Mouse (Mus musculus) liver, embryonic 15.5 days (tissue): ENCODE results near the gene Palm3. TPM values are rescaled to one million over a fixed set of nuclear protein-coding genes. Genes with fewer than 3 reads are reported as not detected.

Experiments used
- ATAC-seq: fragments of 200-750 bp; cut with Nextera tagmentation; 2 replicates; pipeline ENCODE4 v1.8.0; 2017; ENCODE audit warnings: moderate number of reproducible peaks, mild to moderate bottlenecking, moderate library complexity; ENCODE audit not compliant: insufficient read depth
- H3K27ac ChIP-seq: fragments of 300-500 bp; sonication (generic); replicated peaks from 2 replicates; pipeline ENCODE4 v1.5.1; 2015; ENCODE audit warnings: mild to moderate bottlenecking, inconsistent platforms
- H3K27me3 ChIP-seq: fragments of 300-500 bp; sonication (generic); 2 replicates; pipeline ENCODE4 v1.6.1; 2015; ENCODE audit warnings: mild to moderate bottlenecking, inconsistent platforms
- H3K36me3 ChIP-seq: fragments of 300-500 bp; sonication (generic); replicated peaks from 2 replicates; pipeline ENCODE4 v1.6.1; 2015; ENCODE audit warnings: moderate library complexity, mild to moderate bottlenecking, inconsistent platforms
- H3K4me1 ChIP-seq: fragments of 300-500 bp; sonication (generic); replicated peaks from 2 replicates; pipeline ENCODE4 v1.6.1; 2015; ENCODE audit warnings: inconsistent platforms
- H3K4me2 ChIP-seq: fragments of 300-500 bp; sonication (generic); 2 replicates; pipeline ENCODE4 v1.6.1; 2015; ENCODE audit warnings: moderate library complexity, mild to moderate bottlenecking, inconsistent platforms
- H3K4me3 ChIP-seq: fragments of 300-500 bp; sonication (generic); replicated peaks from 2 replicates; pipeline ENCODE4 v1.5.1; 2015; ENCODE audit warnings: mild to moderate bottlenecking, inconsistent platforms
- H3K9ac ChIP-seq: fragments of 300-500 bp; sonication (generic); 2 replicates; pipeline ENCODE4 v1.6.1; 2015; ENCODE audit warnings: moderate library complexity, mild to moderate bottlenecking, inconsistent platforms
- H3K9me3 ChIP-seq: fragments of 300-500 bp; sonication (generic); replicated peaks from 2 replicates; pipeline ENCODE4 v1.6.1; 2016; ENCODE audit warnings: inconsistent platforms
- WGBS: fragments of 180-500 bp; shearing (Covaris S2); methylation state at CpG from one replicate; pipeline ENCODE4 v1.1.7; 2015; ENCODE audit warnings: mixed read lengths; ENCODE audit not compliant: insufficient replicate concordance; 5-methylcytosine and 5-hydroxymethylcytosine counted together
- polyA plus RNA-seq: library from polyadenylated mRNA; unstranded; fragments of >200 nt; fragmentation: Nextera tagmentation; extraction: Ambion mirVana; gene quantifications from 2 replicates; pipeline ENCODE4 v1.2.1, GENCODE M21; 2015

Palm3 gene
- polyA plus RNA-seq, 1 experiment from 2014 or later, result 0.23 TPM

DNA sequence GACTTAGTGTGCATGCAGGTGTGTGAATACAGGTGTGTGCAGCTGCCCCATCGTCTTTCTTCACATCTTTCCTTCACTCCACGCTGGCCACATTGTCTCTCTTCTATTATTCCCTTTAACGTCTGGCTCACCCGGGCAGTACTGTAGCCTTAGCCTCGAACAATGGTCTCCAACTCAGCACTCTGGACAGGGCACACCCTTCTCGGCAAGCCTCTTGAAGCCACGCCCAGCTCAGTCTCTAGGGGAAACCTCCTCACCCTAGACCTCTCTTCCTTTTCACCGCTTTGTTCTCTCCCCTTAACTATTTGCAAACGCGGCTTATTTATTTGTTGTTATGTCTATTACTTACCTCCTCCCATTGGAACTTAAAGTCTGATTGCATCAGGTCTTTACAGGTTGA, 6.2 kb downstream of the Palm3 start:
- WGBS, result 7% methylated on average over 10 of the region's 10 CpGs
- no peak for ATAC-seq
- Histone ChIP-seq H3K36me3 (no peaks in the 10 kb centered on the region), H3K4me1 (peaks cover 9% of the 10 kb centered on the region), H3K9ac (no peak overlapping the region), H3K4me2 (no peak overlapping the region), H3K9me3 (no peaks in the 10 kb centered on the region), H3K4me3 (no peak overlapping the region), H3K27ac (no peak overlapping the region), H3K27me3 (peaks cover 71% of the 10 kb centered on the region)

DNA sequence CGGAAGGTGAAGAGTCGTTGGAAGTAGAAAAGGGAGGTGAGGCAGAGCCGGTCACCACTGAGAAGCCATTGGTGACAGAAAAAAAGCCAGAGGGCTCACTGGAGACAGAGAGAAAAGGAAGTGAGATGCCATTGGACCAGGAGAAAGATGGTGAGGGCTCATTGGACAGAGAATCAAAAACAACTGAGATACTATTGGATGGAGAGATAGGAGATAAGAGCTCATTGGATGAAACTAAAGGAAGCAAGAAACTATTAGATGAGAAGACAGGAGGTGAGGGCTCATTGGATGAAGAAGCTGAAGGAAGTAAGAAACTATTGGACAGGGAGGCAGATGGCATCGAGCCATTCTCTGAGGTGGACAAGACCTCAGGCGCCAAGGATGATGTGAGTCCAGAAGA, 8.0 kb downstream of the Palm3 start:
- Histone ChIP-seq H3K27ac (no peak overlapping the region), H3K9ac (no peak overlapping the region), H3K4me2 (no peak overlapping the region), H3K4me3 (no peak overlapping the region), H3K36me3 (no peaks in the 10 kb centered on the region), H3K4me1 (peaks cover 9% of the 10 kb centered on the region), H3K9me3 (no peaks in the 10 kb centered on the region), H3K27me3 (peaks cover 55% of the 10 kb centered on the region)
- WGBS, result 65% methylated on average over 5 of the region's 5 CpGs
- no peak for ATAC-seq

DNA sequence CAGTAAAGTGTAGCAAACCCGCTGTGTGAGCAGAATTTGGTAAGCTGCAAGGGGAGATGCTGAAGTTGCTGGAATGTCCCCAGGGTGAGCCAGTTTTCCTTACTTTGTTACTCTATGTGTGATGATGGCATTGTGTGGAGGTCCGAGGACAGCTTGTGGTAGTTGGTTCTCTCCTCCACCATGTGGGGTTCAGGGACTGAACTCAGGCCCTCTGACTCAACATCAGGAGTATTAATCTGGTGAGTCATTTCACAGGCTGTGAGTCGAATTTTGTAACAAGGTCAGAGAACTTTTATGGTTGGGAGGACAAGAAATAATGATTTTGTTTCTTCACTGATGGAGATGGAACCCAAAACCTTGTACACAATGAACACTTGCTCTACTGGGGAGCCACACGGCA, 11.5 kb downstream of the Palm3 start:
- H3K9me3 ChIP-seq, result no peaks in the 10 kb centered on the region
- H3K27ac ChIP-seq, result no peak overlapping the region
- no peak for ATAC-seq
- H3K9ac ChIP-seq, result no peak overlapping the region
- H3K4me3 ChIP-seq, result no peak overlapping the region
- H3K36me3 ChIP-seq, result no peaks in the 10 kb centered on the region
- H3K4me2 ChIP-seq, result no peak overlapping the region
- no peaks in the 10 kb centered on the region for H3K4me1 ChIP-seq
- 53% methylated on average over 4 of the region's 4 CpGs for WGBS
- peaks cover 30% of the 10 kb centered on the region for H3K27me3 ChIP-seq

DNA sequence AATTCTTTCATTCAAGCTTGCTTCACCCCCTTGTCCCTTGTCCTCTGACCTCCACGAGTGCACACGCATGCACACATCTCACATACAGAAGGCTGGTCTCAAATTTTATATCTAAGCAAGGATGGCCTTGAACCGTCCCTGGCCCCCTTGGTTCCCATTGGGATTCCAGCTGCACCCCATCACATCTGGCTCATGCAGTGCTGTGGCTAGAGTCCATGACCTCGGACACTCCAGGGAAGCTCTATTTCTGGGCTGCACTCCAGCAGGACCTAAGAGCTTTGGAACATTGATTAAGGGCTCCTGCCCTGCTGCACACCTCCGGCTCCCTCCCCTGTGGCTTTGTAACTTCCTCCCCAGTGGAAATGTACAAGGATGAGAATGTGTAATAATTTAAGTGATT, 16.7 kb downstream of the Palm3 start:
- Histone ChIP-seq H3K27ac (no peak overlapping the region), H3K9me3 (no peaks in the 10 kb centered on the region), H3K4me1 (peaks cover 7% of the 10 kb centered on the region), H3K36me3 (no peaks in the 10 kb centered on the region), H3K9ac (no peak overlapping the region), H3K4me3 (no peak overlapping the region), H3K27me3 (peaks cover 51% of the 10 kb centered on the region), H3K4me2 (no peak overlapping the region)
- ATAC-seq, result no peak
- 57% methylated on average over 5 of the region's 5 CpGs for WGBS

- no peak for ATAC-seq
These were observed 17.8 kb downstream of the Palm3 start for GRCm38 (mm10) chr8:84039050-84039449.

GRCm38 (mm10) chr8:84042066-84042947, 21.0 kb downstream of the Palm3 start, which contains the start of gene Il27ra:
Il27ra (minus strand) TSS chr8:84042589.
- Histone ChIP-seq H3K27ac (no peak within 1 kb of the TSS), H3K4me2 (peak within 1 kb of the TSS; percentile 56), H3K36me3 (no peaks in the 10 kb centered on the region), H3K27me3 (peaks cover 76% of the 10 kb centered on the region), H3K9ac (no peak within 1 kb of the TSS), H3K9me3 (no peaks in the 10 kb centered on the region), H3K4me3 (peak within 1 kb of the TSS; percentile 40), H3K4me1 (peaks cover 13% of the 10 kb centered on the region)
- WGBS, result 1% methylated on average over 40 of the region's 40 CpGs
- ATAC-seq, result peak; percentile 25; the same call in 1 of the 2 replicates

More at GRCm38 (mm10) chr8:84039050-84039449, 17.8 kb downstream of the Palm3 start:
- H3K4me1 ChIP-seq, result peaks cover 7% of the 10 kb centered on the region
- WGBS, result 4% methylated on average over 5 of the region's 5 CpGs
- H3K9ac ChIP-seq, result no peak overlapping the region
- no peaks in the 10 kb centered on the region for H3K36me3 ChIP-seq
- peaks cover 61% of the 10 kb centered on the region for H3K27me3 ChIP-seq
- H3K9me3 ChIP-seq, result no peaks in the 10 kb centered on the region
- H3K4me2 ChIP-seq, result no peak overlapping the region
- no peak overlapping the region for H3K27ac ChIP-seq
- H3K4me3 ChIP-seq, result no peak overlapping the region

GRCm38 (mm10) chr8:84042948-84043342, 21.7 kb downstream of the Palm3 start:
- H3K4me2 ChIP-seq, result peak overlapping the region; percentile 56
- H3K27me3 ChIP-seq, result peaks cover 75% of the 10 kb centered on the region
- no peaks in the 10 kb centered on the region for H3K9me3 ChIP-seq
- WGBS, result 31% methylated on average over 12 of the region's 12 CpGs
- no peak overlapping the region for H3K9ac ChIP-seq
- no peak for ATAC-seq
- H3K4me3 ChIP-seq, result peak overlapping the region; percentile 40; the same call in 1 of the 2 replicates
- H3K36me3 ChIP-seq, result no peaks in the 10 kb centered on the region
- no peak overlapping the region for H3K27ac ChIP-seq
- H3K4me1 ChIP-seq, result peaks cover 13% of the 10 kb centered on the region

DNA sequence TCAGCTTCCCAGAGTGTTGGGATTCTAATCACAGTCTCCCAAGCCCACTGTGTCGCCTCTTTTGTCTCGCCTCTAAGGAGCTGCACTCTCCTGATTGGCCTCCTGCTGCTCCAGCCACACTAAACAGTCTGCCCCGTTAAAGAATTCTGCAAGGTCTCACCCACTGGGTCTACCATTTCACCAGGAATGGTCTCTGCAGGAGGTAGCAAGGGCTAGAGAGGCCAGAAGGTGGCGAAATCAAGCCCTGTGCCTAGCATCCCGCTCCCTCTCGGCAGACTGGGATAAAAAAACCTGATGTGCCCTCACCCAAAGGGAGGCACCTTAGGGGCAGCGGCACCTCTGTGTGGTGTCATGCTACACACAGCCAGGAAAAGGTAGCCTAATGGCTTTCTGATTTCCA, 22.8 kb downstream of the Palm3 start:
- H3K9ac ChIP-seq, result no peak overlapping the region
- peaks cover 13% of the 10 kb centered on the region for H3K4me1 ChIP-seq
- 11% methylated on average over 7 of the region's 7 CpGs for WGBS
- no peak for ATAC-seq
- no peaks in the 10 kb centered on the region for H3K36me3 ChIP-seq
- peaks cover 73% of the 10 kb centered on the region for H3K27me3 ChIP-seq
- no peak overlapping the region for H3K27ac ChIP-seq
- no peak overlapping the region for H3K4me3 ChIP-seq
- no peaks in the 10 kb centered on the region for H3K9me3 ChIP-seq
- no peak overlapping the region for H3K4me2 ChIP-seq

GRCm38 (mm10) chr8:84044900-84045299, 23.6 kb downstream of the Palm3 start, which contains the start of gene Rln3:
Rln3 (minus strand) TSS chr8:84045000.
- H3K27me3 ChIP-seq, result peaks cover 73% of the 10 kb centered on the region
- peaks cover 13% of the 10 kb centered on the region for H3K4me1 ChIP-seq
- no peak within 1 kb of the TSS for H3K4me3 ChIP-seq
- H3K9ac ChIP-seq, result no peak within 1 kb of the TSS
- no peaks in the 10 kb centered on the region for H3K36me3 ChIP-seq
- H3K9me3 ChIP-seq, result no peaks in the 10 kb centered on the region
- ATAC-seq, result no peak
- H3K27ac ChIP-seq, result no peak within 1 kb of the TSS
- no peak within 1 kb of the TSS for H3K4me2 ChIP-seq
- 8% methylated on average over 9 of the region's 9 CpGs for WGBS

DNA sequence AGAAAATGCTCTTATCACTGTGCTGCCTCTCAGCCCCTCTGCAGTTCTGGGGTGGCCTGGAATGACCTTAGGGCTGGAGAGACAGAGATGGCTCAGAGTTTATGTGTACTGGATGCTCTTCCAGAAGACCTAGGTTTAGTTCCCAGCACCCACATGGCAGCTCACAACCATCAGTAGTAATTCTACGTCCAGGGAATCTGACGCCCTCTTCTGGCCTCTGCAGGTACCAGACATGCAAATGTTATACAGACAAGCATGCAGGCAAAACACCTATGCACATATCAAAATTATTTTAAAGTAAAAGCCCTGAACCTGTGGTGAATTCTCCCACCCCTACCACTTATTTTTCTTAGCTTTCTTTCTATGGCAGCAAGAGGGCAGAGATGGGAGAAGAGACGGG, 25.2 kb downstream of the Palm3 start:
- Histone ChIP-seq H3K27ac (no peak overlapping the region), H3K9ac (no peak overlapping the region), H3K4me1 (peaks cover 13% of the 10 kb centered on the region), H3K4me2 (no peak overlapping the region), H3K36me3 (no peaks in the 10 kb centered on the region), H3K9me3 (no peaks in the 10 kb centered on the region), H3K27me3 (peaks cover 68% of the 10 kb centered on the region), H3K4me3 (no peak overlapping the region)
- ATAC-seq, result no peak
- 61% methylated on average over 3 of the region's 3 CpGs for WGBS

GRCm38 (mm10) chr8:84048171-84048570, 26.9 kb downstream of the Palm3 start:
- Histone ChIP-seq H3K9ac (no peak overlapping the region), H3K9me3 (no peaks in the 10 kb centered on the region), H3K4me1 (peaks cover 12% of the 10 kb centered on the region; the same call in 1 of the 2 replicates), H3K4me3 (no peak overlapping the region), H3K4me2 (no peak overlapping the region), H3K27me3 (peaks cover 52% of the 10 kb centered on the region), H3K27ac (no peak overlapping the region), H3K36me3 (no peaks in the 10 kb centered on the region)
- WGBS, result 63% methylated on average over 5 of the region's 5 CpGs
- no peak for ATAC-seq
